Mouse (Mus musculus) E14TG2a.4 (cell line): ENCODE measurements at regions not wholly inside any gene's neighbourhood (a gene's known extent, or its start where the extent isn't known, plus 50 kb on each side); places are given as distances from the start of the nearest gene placed in this dataset.

Experiments used
- H3K27me3 ChIP-seq: 2 replicates; pipeline ENCODE4 v1.6.1; 2014; ENCODE audit warnings: low read length, control low read depth; ENCODE audit not compliant: insufficient read depth
- H3K36me3 ChIP-seq: 2 replicates; pipeline ENCODE4 v1.6.1; 2014; ENCODE audit warnings: low read length, control low read depth; ENCODE audit not compliant: insufficient read depth
- H3K4me1 ChIP-seq: replicated peaks from 2 replicates; pipeline ENCODE4 v1.6.1; 2014; ENCODE audit warnings: low read depth, low read length, control low read depth
- H3K4me3 ChIP-seq: replicated peaks from 2 replicates; pipeline ENCODE4 v1.5.1; 2014; ENCODE audit warnings: mild to moderate bottlenecking, low read length
- H3K9me3 ChIP-seq: 2 replicates; pipeline ENCODE4 v1.6.1; 2014; ENCODE audit warnings: low read length, control low read depth
- CTCF ChIP-seq: conservative IDR thresholded peaks from 2 replicates; pipeline ENCODE4 v1.5.1; 2014; ENCODE audit warnings: low read length
- NANOG ChIP-seq: IDR thresholded peaks from 2 replicates; pipeline ENCODE4 v1.6.1; 2014; ENCODE audit warnings: borderline replicate concordance, low read length, mixed read lengths
- POU5F1 ChIP-seq: IDR thresholded peaks from 2 replicates; pipeline ENCODE4 v1.6.1; 2014; ENCODE audit warnings: low read length, borderline replicate concordance

DNA sequence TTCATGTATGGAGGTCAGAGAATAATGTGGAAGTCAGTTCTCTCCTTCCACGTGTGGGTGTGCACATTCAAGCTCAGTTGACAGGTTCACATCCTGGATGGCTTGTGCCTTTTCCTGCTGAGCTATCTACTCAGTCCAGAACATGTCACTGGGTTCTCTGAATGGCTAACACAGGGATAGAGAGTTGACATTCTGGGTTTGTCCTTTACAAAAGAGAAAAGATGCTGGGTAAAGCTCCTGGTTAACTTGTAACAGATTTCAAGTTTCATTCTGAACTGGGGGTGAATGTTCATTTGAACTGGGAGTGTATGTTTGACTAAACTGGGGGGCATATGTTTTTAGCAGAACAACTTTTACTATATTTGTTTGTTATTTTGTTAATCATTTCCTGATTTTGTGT is 133.0 kb downstream of the Tmem17 start:
- TF ChIP-seq CTCF = no peak
- no peak for TF ChIP-seq POU5F1
- TF ChIP-seq NANOG = no peak
- Histone ChIP-seq H3K27me3 (no peaks in the 10 kb centered on the region), H3K9me3 (no peaks in the 10 kb centered on the region), H3K36me3 (no peaks in the 10 kb centered on the region), H3K4me1 (peaks cover 26% of the 10 kb centered on the region), H3K4me3 (no peak overlapping the region)

DNA sequence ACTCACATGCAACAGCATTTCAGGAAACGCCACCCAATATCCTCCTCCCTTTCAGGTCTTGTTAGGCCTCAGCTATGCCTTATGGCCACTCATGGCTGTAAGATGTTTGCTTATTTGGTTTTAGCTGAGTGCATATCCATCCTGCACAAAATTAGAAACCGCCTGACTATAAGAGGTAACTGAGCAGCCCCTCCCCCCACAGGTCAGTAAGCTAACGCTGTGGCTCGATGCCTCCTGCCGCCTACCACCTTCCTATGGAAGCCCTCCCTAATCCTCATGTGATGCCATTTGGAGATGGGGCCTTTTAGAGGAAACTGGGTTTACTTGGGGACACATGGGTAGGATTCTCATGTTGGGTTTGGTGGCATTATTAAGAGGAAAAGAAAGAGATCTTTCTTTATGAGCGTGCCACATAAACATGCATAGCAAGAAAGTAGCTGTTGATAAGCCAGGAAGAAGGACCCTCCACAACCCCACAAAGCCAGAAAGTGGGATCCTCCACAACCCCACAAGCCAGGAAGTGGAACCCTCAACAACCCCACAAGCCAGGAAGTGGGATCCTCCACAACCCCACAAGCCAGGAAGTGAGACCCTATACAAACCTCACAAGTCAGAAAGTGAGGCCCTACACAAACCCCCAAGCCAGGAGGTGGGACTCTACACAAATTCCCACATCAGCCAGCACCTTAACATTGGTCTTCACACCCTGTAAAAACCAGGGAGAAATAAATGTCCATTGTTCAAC is 134.5 kb downstream of the Tmem17 start:
- no peaks in the 10 kb centered on the region for H3K27me3 ChIP-seq
- no peaks in the 10 kb centered on the region for H3K36me3 ChIP-seq
- H3K9me3 ChIP-seq = no peaks in the 10 kb centered on the region
- peaks cover 34% of the 10 kb centered on the region for H3K4me1 ChIP-seq
- TF ChIP-seq CTCF = no peak
- no peak for TF ChIP-seq NANOG
- no peak for TF ChIP-seq POU5F1
- H3K4me3 ChIP-seq = peak overlapping the region; percentile 77

DNA sequence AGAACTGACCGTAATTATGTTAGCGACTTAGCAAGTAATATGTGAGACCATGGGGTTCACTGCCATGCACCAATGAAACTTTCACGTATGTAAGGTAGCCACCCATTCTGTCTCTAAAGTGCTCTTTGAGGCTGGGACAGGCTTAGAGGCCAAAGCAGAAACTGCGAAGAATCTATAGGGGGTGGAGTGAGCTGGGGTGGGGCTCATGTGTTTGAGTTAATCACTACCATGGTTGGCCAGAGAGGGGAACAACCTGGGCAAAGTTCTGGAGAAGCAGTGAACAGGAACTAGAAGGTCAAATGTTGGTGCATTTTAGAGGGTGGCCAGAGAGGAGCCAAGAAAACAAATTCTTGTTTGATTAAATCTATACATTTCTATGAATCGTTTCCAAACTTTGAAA is 136.4 kb downstream of the Tmem17 start:
- Histone ChIP-seq H3K4me3 (no peak overlapping the region), H3K36me3 (no peaks in the 10 kb centered on the region), H3K27me3 (no peaks in the 10 kb centered on the region), H3K4me1 (peaks cover 35% of the 10 kb centered on the region), H3K9me3 (no peaks in the 10 kb centered on the region)
- TF ChIP-seq CTCF = no peak
- no peak for TF ChIP-seq POU5F1
- no peak for TF ChIP-seq NANOG

DNA sequence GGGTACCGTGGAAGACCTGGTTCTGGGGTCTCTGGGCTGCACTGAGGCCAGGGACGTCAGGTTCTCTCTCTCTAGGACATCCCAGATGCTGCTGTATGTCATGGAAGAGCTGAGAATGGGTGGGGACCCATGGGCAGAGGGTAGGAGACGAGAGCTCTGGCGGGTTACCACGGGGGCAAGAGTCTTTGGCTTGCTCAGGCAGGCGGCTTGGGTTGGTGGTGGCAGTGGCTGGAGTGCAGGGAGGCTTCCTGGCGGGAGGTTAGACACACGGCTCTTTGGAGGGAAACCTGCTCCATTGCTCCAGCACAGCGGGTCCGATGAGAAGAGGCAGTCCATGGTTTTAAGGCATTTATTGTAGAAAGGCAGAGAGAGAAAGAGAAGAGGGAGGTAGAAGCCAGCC is 138.9 kb downstream of the Tmem17 start:
- H3K27me3 ChIP-seq = no peaks in the 10 kb centered on the region
- peak overlapping the region; percentile 53 for H3K4me3 ChIP-seq
- no peaks in the 10 kb centered on the region for H3K36me3 ChIP-seq
- TF ChIP-seq POU5F1 = no peak
- peaks cover 34% of the 10 kb centered on the region for H3K4me1 ChIP-seq
- no peaks in the 10 kb centered on the region for H3K9me3 ChIP-seq

DNA sequence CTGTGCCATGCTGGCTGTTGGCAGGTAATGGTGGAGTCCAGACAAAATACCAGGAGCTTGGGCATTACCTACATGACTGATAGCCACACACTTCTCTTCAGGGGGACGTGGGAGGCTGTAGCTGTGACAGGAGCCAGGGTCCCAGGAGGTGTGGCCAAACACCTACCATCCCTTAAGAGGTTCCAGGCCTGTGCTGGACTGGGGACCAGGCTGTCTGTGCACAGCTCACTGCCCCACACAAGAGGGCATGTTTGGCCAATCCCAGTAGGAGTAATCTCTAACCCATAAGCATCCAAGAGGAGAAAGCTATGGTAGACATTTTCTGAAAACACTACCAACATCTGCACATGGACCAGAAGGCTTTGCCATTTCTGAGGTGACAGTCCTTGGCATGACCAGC is 139.4 kb downstream of the Tmem17 start:
- no peaks in the 10 kb centered on the region for H3K36me3 ChIP-seq
- no peaks in the 10 kb centered on the region for H3K27me3 ChIP-seq

DNA sequence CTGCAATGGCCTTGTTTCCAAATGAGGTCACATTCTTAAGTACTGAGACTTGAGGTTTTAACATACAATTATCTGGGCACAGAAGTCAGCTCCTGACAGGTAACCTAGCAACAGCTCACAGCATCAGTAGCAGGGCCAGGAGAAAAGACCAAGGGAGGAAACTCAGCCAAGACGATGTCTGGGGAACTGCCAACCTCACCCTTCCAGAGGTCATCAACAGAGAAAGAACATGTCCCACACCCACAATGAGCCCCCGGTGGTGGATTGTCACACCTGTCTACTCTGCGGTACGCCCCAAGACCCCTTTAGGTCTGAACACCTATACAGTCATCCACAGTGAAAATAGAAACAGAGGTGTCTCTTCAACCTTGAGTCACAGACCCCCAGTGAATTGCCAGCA is 140.0 kb downstream of the Tmem17 start:
- Histone ChIP-seq H3K36me3 (no peaks in the 10 kb centered on the region), H3K4me1 (peaks cover 23% of the 10 kb centered on the region), H3K4me3 (no peak overlapping the region), H3K27me3 (no peaks in the 10 kb centered on the region), H3K9me3 (no peaks in the 10 kb centered on the region)
- TF ChIP-seq CTCF (no peak), NANOG (no peak), POU5F1 (no peak)

More for the DNA sequence above, 139.4 kb downstream of the Tmem17 start:
- Histone ChIP-seq H3K4me3 (no peak overlapping the region), H3K9me3 (no peaks in the 10 kb centered on the region), H3K4me1 (peaks cover 29% of the 10 kb centered on the region)
- no peak for TF ChIP-seq POU5F1

DNA sequence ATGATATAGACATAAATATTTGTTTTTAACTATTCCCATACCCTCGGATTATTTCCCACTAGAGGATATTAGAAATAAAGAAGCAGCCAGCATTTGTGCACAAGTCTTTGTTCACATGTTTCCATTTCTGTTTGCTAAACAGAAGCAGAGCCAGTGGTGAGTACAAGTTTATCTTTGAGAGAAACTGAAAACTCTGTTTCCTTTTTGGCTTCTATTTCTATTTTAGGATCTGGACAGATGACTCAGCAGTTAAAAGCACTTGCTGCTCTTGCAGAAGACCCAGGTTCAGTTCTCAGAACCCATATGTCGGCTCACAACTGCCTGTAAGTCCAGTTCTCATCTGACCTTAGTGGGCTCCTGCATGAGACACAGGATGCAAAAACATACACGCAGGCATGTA is 141.0 kb downstream of the Tmem17 start:
- no peaks in the 10 kb centered on the region for H3K27me3 ChIP-seq

DNA sequence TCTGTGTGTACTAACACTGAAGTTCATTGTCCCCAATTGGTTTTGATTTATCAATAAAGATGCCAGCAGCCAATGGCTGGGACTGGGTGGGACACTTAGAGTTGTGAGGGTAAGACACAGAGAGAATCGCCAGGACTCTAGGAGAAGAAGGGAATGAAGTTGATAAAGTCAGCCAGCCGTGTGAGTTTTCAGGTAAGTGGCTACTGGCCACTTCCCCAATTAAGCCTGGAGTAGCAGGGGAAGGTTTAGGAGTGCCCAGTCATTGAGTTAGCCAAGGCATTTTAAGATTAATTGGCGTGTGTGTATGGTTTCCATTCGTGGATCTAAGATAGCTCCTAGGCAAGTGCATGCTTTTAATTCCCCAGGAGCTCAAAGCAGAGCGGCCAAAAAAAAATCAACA is 141.5 kb downstream of the Tmem17 start:
- Histone ChIP-seq H3K9me3 (no peaks in the 10 kb centered on the region), H3K4me3 (no peak overlapping the region), H3K27me3 (no peaks in the 10 kb centered on the region), H3K36me3 (no peaks in the 10 kb centered on the region), H3K4me1 (peaks cover 9% of the 10 kb centered on the region)
- TF ChIP-seq NANOG = no peak
- no peak for TF ChIP-seq POU5F1
- no peak for TF ChIP-seq CTCF

More for the DNA sequence above, 141.0 kb downstream of the Tmem17 start:
- H3K4me1 ChIP-seq = peaks cover 13% of the 10 kb centered on the region
- no peaks in the 10 kb centered on the region for H3K36me3 ChIP-seq
- no peaks in the 10 kb centered on the region for H3K9me3 ChIP-seq
- TF ChIP-seq CTCF (no peak), NANOG (no peak), POU5F1 (no peak)
- no peak overlapping the region for H3K4me3 ChIP-seq

DNA sequence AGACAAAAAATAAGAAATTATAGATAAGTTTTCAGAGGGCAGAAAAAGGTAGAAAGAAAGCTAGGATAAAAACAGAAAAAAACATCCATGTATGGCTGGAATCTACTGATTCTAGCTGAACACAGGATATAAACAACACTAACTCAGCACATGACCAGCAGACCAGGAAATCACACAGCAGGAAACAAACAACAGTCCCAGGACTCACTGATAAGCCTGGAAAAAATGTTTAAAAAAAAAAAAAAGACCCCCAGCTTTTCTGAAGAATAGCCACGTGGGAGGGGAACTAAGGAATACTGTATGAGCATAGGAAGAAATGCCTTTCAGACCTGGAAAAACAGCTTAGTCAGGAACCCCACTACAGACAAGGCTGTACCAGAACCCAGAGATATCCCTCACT is 145.7 kb downstream of the Tmem17 start:
- Histone ChIP-seq H3K4me3 (no peak overlapping the region), H3K4me1 (peaks cover 9% of the 10 kb centered on the region), H3K9me3 (no peaks in the 10 kb centered on the region), H3K27me3 (no peaks in the 10 kb centered on the region), H3K36me3 (no peaks in the 10 kb centered on the region)
- TF ChIP-seq CTCF (no peak), NANOG (no peak)
